Mouse (Mus musculus) CH12.LX (cell line): Measurements from ENCODE around the gene Ubxn2a.

Experiments
- CHD1 ChIP-seq: IDR thresholded peaks from 2 replicates; pipeline ENCODE4 v1.6.1; 2012; ENCODE audit warnings: low read depth, low read length, improper control_type of control experiment, inconsistent platforms
- CTCF ChIP-seq, 2 experiments: IDR thresholded peaks in 1 of 2; conservative IDR thresholded peaks in 1 of 2; 2 replicates each; pipeline ENCODE4 v1.5.1; 2011 to 2012; ENCODE audit warnings: low read depth in 2 of 2, low read length in 2 of 2, improper control_type of control experiment in 1 of 2, inconsistent platforms in 1 of 2, mild to moderate bottlenecking in 1 of 2, moderate library complexity in 1 of 2
- ELF1 ChIP-seq: IDR thresholded peaks from 2 replicates; pipeline ENCODE4 v1.6.1; 2014; ENCODE audit warnings: low read depth, mild to moderate bottlenecking, inconsistent platforms, low read length, improper control_type of control experiment
- EP300 ChIP-seq: IDR thresholded peaks from 2 replicates; pipeline ENCODE4 v1.6.1; 2011; ENCODE audit warnings: low read length, improper control_type of control experiment
- GABPA ChIP-seq: IDR thresholded peaks from 2 replicates; pipeline ENCODE4 v1.6.1; 2012; ENCODE audit warnings: low read depth, low read length, improper control_type of control experiment, inconsistent platforms; ENCODE audit not compliant: insufficient replicate concordance
- IRF4 ChIP-seq: IDR thresholded peaks from 2 replicates; pipeline ENCODE4 v1.6.1; 2014; ENCODE audit warnings: low read depth, mild to moderate bottlenecking, inconsistent platforms, low read length, improper control_type of control experiment
- MAFK ChIP-seq: IDR thresholded peaks from 2 replicates; pipeline ENCODE4 v1.6.1; 2011; ENCODE audit warnings: low read length, improper control_type of control experiment; ENCODE audit not compliant: insufficient replicate concordance
- MAZ ChIP-seq: IDR thresholded peaks from 2 replicates; pipeline ENCODE4 v1.6.1; 2012; ENCODE audit warnings: low read depth, mild to moderate bottlenecking, inconsistent platforms, low read length, improper control_type of control experiment, moderate library complexity
- POLR2A ChIP-seq: IDR thresholded peaks from 2 replicates; pipeline ENCODE4 v1.6.1; 2011; ENCODE audit warnings: low read depth, mild to moderate bottlenecking, improper control_type of control experiment, low read length
- TBP ChIP-seq: conservative IDR thresholded peaks from 2 replicates; pipeline ENCODE4 v1.6.1; 2011; ENCODE audit warnings: low read depth, low read length, improper control_type of control experiment
- ZMIZ1 ChIP-seq: IDR thresholded peaks from 2 replicates; pipeline ENCODE4 v1.6.1; 2012; ENCODE audit warnings: low read depth, mild to moderate bottlenecking, inconsistent platforms, low read length, improper control_type of control experiment

DNA sequence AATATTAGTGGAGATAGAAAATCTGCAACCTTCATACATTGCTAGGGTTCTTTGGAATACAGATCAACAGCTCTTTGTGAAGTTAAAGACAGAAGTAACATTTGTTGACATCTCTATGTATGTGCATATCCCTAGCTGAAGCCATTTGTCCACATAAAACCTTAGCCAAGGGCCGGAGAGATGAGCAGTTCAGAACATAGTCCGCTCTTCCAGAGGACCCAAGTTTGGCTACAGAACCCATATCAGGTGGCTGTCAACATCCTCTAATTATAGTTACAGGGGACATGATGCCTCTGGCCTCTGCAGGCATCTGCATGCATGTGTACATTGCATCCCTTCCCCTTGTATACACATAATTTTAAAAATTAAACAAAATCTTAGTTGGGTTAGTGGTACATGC lies 18.3 kb downstream of the Ubxn2a start:
- TF ChIP-seq ELF1 (no peak), ZMIZ1 (no peak), CTCF (conservative IDR thresholded peaks at IDR 0.05 in 1 of 2, IDR thresholded peaks at IDR 0.05 in 1 of 2; ENCODE audit: low read depth in 2 of 2, low read length in 2 of 2) (no peak), GABPA (no peak), POLR2A (no peak), IRF4 (no peak), MAZ (no peak), EP300 (no peak), MAFK (no peak), TBP (no peak), CHD1 (no peak)
